12 mouse cellular contexts compared by ENCODE assay signal in genomic region chr12:84858149-84859113, GRCm38 (mm10). TPM values are rescaled to one million over a fixed set of nuclear protein-coding genes. Genes with fewer than 3 reads are reported as not detected.
A peak's percentile ranks its signal among the peaks of the same experiment; 100 is the strongest.
DNase-seq lines count a peak whose midpoint lies in the region; ATAC-seq and TF ChIP-seq lines count a peak whose summit lies in the region.
"Had no signal": no experiment of that assay in that cellular context is flagged by ENCODE, and none has a peak within 500 bp of the region (broad histone marks: within the 10 kb centered on the region; RNA-seq: fewer than 3 reads in every experiment).

No protein-coding gene starts in this region.

- H3K9ac ChIP-seq in hindbrain, embryonic 11.5 days (ENCODE audit: low read depth, low read length) = no peak overlapping the region
- no peak overlapping the region for H3K9ac ChIP-seq in hindbrain, embryonic 13.5 days
- no peak overlapping the region for H3K9ac ChIP-seq in lung, postnatal 0 days (replicated peaks; ENCODE audit: low read depth)
- H3K9ac ChIP-seq in embryonic facial prominence, embryonic 11.5 days (replicated peaks; ENCODE audit: low read length) = no peak overlapping the region
- H3K9ac ChIP-seq in stomach, embryonic 15.5 days = no peak overlapping the region

- WGBS in hindbrain, embryonic 11.5 days = 60% methylated on average over 17 of the region's 17 CpGs
- 69% methylated on average over 17 of the region's 17 CpGs for WGBS in hindbrain, embryonic 13.5 days
- 46% methylated on average over 17 of the region's 17 CpGs for WGBS in lung, postnatal 0 days
- WGBS in embryonic facial prominence, embryonic 11.5 days = 26% methylated on average over 17 of the region's 17 CpGs
- 33% methylated on average over 17 of the region's 17 CpGs for WGBS in stomach, embryonic 15.5 days

- peak; percentile 33; the same call in 1 of the 2 replicates for TF ChIP-seq EP300 in lung, postnatal 0 days (IDR thresholded peaks at IDR 0.05)

- ATAC-seq in hindbrain, embryonic 11.5 days (ENCODE audit: low FRiP score) = no peak
- no peak for ATAC-seq in hindbrain, embryonic 13.5 days (ENCODE audit: low FRiP score)
- ATAC-seq in lung, postnatal 0 days = peak; percentile 63
- 0 out of 2 replicates have a peak, but pooled peaks have one; percentile 44 for ATAC-seq in embryonic facial prominence, embryonic 11.5 days (replicated peaks; ENCODE audit: insufficient number of reproducible peaks, low FRiP score, low TSS enrichment, low read depth)
- ATAC-seq in stomach, embryonic 15.5 days (ENCODE audit: insufficient read depth, low FRiP score, low read depth) = no peak
- ATAC-seq in CD4-positive, CD25-positive, alpha-beta regulatory T cell, adult 4 months = no peak
- no peak for ATAC-seq in megakaryocyte progenitor cell, adult 5-6 weeks (replicated peaks; ENCODE audit: poor library complexity)

- H3K4me2 ChIP-seq in hindbrain, embryonic 11.5 days (replicated peaks; ENCODE audit: low read depth, low read length) = no peak overlapping the region
- no peak overlapping the region for H3K4me2 ChIP-seq in hindbrain, embryonic 13.5 days
- H3K4me2 ChIP-seq in lung, postnatal 0 days (replicated peaks; ENCODE audit: low read depth, low read length) = no peak overlapping the region
- no peak overlapping the region for H3K4me2 ChIP-seq in embryonic facial prominence, embryonic 11.5 days (ENCODE audit: low read depth, low read length)
- H3K4me2 ChIP-seq in stomach, embryonic 15.5 days = 0 out of 2 replicates have a peak overlapping the region, but pooled peaks have one; percentile 9
- H3K4me2 ChIP-seq: heart, embryonic 11.5 days had no signal

- H3K27ac ChIP-seq in hindbrain, embryonic 11.5 days (ENCODE audit: low read depth, low read length) = no peak overlapping the region
- H3K27ac ChIP-seq in hindbrain, embryonic 13.5 days = no peak overlapping the region
- no peak overlapping the region for H3K27ac ChIP-seq in lung, postnatal 0 days (ENCODE audit: low read length)
- no peak overlapping the region for H3K27ac ChIP-seq in embryonic facial prominence, embryonic 11.5 days (replicated peaks; ENCODE audit: low read depth, low read length)
- H3K27ac ChIP-seq in stomach, embryonic 15.5 days = no peak overlapping the region

- no peaks in the 10 kb centered on the region for H3K27me3 ChIP-seq in hindbrain, embryonic 11.5 days (ENCODE audit: control insufficient read depth, insufficient read depth, low read length)
- no peaks in the 10 kb centered on the region for H3K27me3 ChIP-seq in hindbrain, embryonic 13.5 days
- H3K27me3 ChIP-seq in lung, postnatal 0 days (replicated peaks; ENCODE audit: insufficient read depth, low read length) = no peaks in the 10 kb centered on the region
- no peaks in the 10 kb centered on the region for H3K27me3 ChIP-seq in embryonic facial prominence, embryonic 11.5 days (ENCODE audit: control insufficient read depth, insufficient read depth, low read length)
- H3K27me3 ChIP-seq in stomach, embryonic 15.5 days (replicated peaks) = no peaks in the 10 kb centered on the region

- DNase-seq in hindbrain, embryonic 11.5 days (ENCODE audit: low spot score) = peak; percentile 3
- peak; percentile 68 for DNase-seq in lung, postnatal 0 days (ENCODE audit: low spot score)
- DNase-seq in lung, postnatal 14 days = no peak
- peak; percentile 42 for DNase-seq in embryonic facial prominence, embryonic 11.5 days (ENCODE audit: low spot score)
- DNase-seq: kidney, postnatal 4 days; spleen, adult 18-20 months had no signal

- TF ChIP-seq CTCF in lung, postnatal 0 days (IDR thresholded peaks at IDR 0.05) = peak; percentile 1; the same call in 1 of the 2 replicates

- no peaks in the 10 kb centered on the region for H3K4me1 ChIP-seq in hindbrain, embryonic 11.5 days (replicated peaks; ENCODE audit: control insufficient read depth, insufficient read depth, low read length)
- H3K4me1 ChIP-seq in hindbrain, embryonic 13.5 days (replicated peaks) = no peaks in the 10 kb centered on the region
- H3K4me1 ChIP-seq in lung, postnatal 0 days (ENCODE audit: insufficient read depth, low read depth, low read length) = no peaks in the 10 kb centered on the region; the same call in 1 of the 2 replicates
- H3K4me1 ChIP-seq in embryonic facial prominence, embryonic 11.5 days (ENCODE audit: control insufficient read depth, insufficient read depth, low read length) = no peaks in the 10 kb centered on the region
- H3K4me1 ChIP-seq in stomach, embryonic 15.5 days = no peaks in the 10 kb centered on the region

- H3K36me3 ChIP-seq in hindbrain, embryonic 11.5 days (ENCODE audit: control insufficient read depth, insufficient read depth, low read length) = no peaks in the 10 kb centered on the region
- H3K36me3 ChIP-seq in hindbrain, embryonic 13.5 days = no peaks in the 10 kb centered on the region
- H3K36me3 ChIP-seq in lung, postnatal 0 days (ENCODE audit: insufficient read depth, low read length) = no peaks in the 10 kb centered on the region
- H3K36me3 ChIP-seq in embryonic facial prominence, embryonic 11.5 days (replicated peaks; ENCODE audit: control insufficient read depth, insufficient read depth, low read depth, low read length) = no peaks in the 10 kb centered on the region
- no peaks in the 10 kb centered on the region for H3K36me3 ChIP-seq in stomach, embryonic 15.5 days

- H3K9me3 ChIP-seq in hindbrain, embryonic 11.5 days (ENCODE audit: control insufficient read depth, low read length) = no peaks in the 10 kb centered on the region
- no peaks in the 10 kb centered on the region for H3K9me3 ChIP-seq in hindbrain, embryonic 13.5 days
- H3K9me3 ChIP-seq in lung, postnatal 0 days (ENCODE audit: low read length) = no peaks in the 10 kb centered on the region
- no peaks in the 10 kb centered on the region for H3K9me3 ChIP-seq in embryonic facial prominence, embryonic 11.5 days (replicated peaks; ENCODE audit: control insufficient read depth, low read length)
- no peaks in the 10 kb centered on the region for H3K9me3 ChIP-seq in stomach, embryonic 15.5 days

- H3K4me3 ChIP-seq in hindbrain, embryonic 11.5 days (ENCODE audit: low read depth, low read length) = no peak overlapping the region
- no peak overlapping the region for H3K4me3 ChIP-seq in hindbrain, embryonic 13.5 days
- H3K4me3 ChIP-seq in lung, postnatal 0 days (ENCODE audit: low read depth, low read length) = no peak overlapping the region
- H3K4me3 ChIP-seq in embryonic facial prominence, embryonic 11.5 days (ENCODE audit: low read depth, low read length) = no peak overlapping the region
- no peak overlapping the region for H3K4me3 ChIP-seq in stomach, embryonic 15.5 days (replicated peaks)

RNA-seq across cellular contexts. Expression of gene Ltbp2, which starts 17.9 kb away (rescaled TPM):
- 0.08 and 0.09 TPM in 2 replicates for polyA plus RNA-seq in hindbrain, embryonic 11.5 days (2014; fragmentation: Nextera tagmentation; extraction: Ambion mirVana)
- polyA plus RNA-seq in hindbrain, embryonic 13.5 days (2015; fragmentation: Nextera tagmentation; extraction: Ambion mirVana) = 0.14 and 0.31 TPM in 2 replicates
- 22.4 and 25.7 TPM in 2 replicates for polyA plus RNA-seq in lung, postnatal 0 days (2015; fragmentation: Nextera tagmentation; extraction: Ambion mirVana)
- 0.04 and 0.14 TPM in 2 replicates for polyA plus RNA-seq in embryonic facial prominence, embryonic 11.5 days (2014; fragmentation: Nextera tagmentation; extraction: Ambion mirVana)
- 0.75 and 1.2 TPM in 2 replicates for polyA plus RNA-seq in stomach, embryonic 15.5 days (2015; fragmentation: Nextera tagmentation; extraction: Ambion mirVana)
- polyA plus RNA-seq in CD4-positive, CD25-positive, alpha-beta regulatory T cell, adult 4 months (2017; shearing (Covaris generic)) = not detected
- total RNA-seq in megakaryocyte progenitor cell, adult 5-6 weeks (2015) = not detected in 2 replicates
- total RNA-seq in megakaryocyte progenitor cell, adult 5-6 weeks (2017) = 1.2 TPM in 1 of 2 replicates, not detected in the other
- total RNA-seq: hematopoietic stem cell, adult 5-6 weeks had no signal

Comparison
In these comparisons a context has a peak if more than half of its experiments do, and no peak if none do; other contexts are left out.
1. ATAC-seq: peak in lung, postnatal 0 days (single experiment) and embryonic facial prominence, embryonic 11.5 days (single experiment); none in hindbrain, embryonic 11.5 days (single experiment), hindbrain, embryonic 13.5 days (single experiment), stomach, embryonic 15.5 days (single experiment), CD4-positive, CD25-positive, alpha-beta regulatory T cell, adult 4 months (single experiment) and megakaryocyte progenitor cell, adult 5-6 weeks (single experiment).
2. RNA of gene Ltbp2, which starts 17.9 kb away (polyA plus RNA-seq): 22.4 to 25.7 TPM in lung, postnatal 0 days; 0.75 to 1.2 TPM in stomach, embryonic 15.5 days, 0.14 to 0.31 TPM in hindbrain, embryonic 13.5 days, 0.08 to 0.09 TPM in hindbrain, embryonic 11.5 days, 0.04 to 0.14 TPM in embryonic facial prominence, embryonic 11.5 days and not detected in CD4-positive, CD25-positive, alpha-beta regulatory T cell, adult 4 months; every median in the first group is over 10 times any median in the second.